In the genomic region with DNA sequence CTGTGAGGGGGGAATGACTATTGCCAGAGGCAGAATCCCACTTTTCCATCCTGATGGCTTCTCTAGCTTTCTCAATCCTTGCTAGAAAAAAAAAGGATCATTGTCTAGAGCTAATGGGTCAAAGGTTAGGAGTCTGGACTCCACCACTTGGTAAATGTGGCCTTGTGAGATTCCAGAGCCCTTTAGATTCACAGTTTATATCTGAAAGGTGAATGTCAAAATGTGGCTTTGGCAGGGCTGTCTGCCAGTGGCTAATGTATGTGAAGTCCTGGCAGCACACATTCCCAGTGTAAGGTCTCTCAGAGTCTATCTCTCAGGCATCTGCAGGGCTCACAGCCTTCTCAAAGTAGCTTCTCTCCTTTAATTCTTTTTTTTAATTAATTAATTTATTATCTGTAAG, we compare ENCODE assay signal across 12 mouse cellular contexts.
"Had no signal": no experiment of that assay in that cellular context is flagged by ENCODE, and none has a peak within 500 bp of the region (broad histone marks: within the 10 kb centered on the region; RNA-seq: fewer than 3 reads in every experiment).

No protein-coding gene starts in this region.

- H3K4me2 ChIP-seq: liver, embryonic 12.5 days; lung, embryonic 14.5 days; neural tube, embryonic 12.5 days had no signal

- H3K9me3 ChIP-seq: liver, embryonic 12.5 days; neural tube, embryonic 12.5 days had no signal

- ATAC-seq: liver, embryonic 12.5 days had no signal

- H3K9ac ChIP-seq: liver, embryonic 12.5 days; lung, embryonic 14.5 days; neural tube, embryonic 12.5 days had no signal

- H3K36me3 ChIP-seq: liver, embryonic 12.5 days; neural tube, embryonic 12.5 days had no signal

- H3K27ac ChIP-seq: kidney, postnatal 0 days; layer of hippocampus, adult 2 months; liver, embryonic 12.5 days; neural tube, embryonic 12.5 days; stomach, postnatal 0 days had no signal

- H3K4me3 ChIP-seq: layer of hippocampus, adult 2 months; liver, embryonic 12.5 days; neural tube, embryonic 12.5 days had no signal

- DNase-seq: kidney, adult 11 months; kidney, adult 9 months; kidney, postnatal 36 days; left cerebral cortex, postnatal 4 days; lung, embryonic 14.5 days; midbrain, embryonic 14.5 days; retina, postnatal 1 day had no signal
